In the genomic region with DNA sequence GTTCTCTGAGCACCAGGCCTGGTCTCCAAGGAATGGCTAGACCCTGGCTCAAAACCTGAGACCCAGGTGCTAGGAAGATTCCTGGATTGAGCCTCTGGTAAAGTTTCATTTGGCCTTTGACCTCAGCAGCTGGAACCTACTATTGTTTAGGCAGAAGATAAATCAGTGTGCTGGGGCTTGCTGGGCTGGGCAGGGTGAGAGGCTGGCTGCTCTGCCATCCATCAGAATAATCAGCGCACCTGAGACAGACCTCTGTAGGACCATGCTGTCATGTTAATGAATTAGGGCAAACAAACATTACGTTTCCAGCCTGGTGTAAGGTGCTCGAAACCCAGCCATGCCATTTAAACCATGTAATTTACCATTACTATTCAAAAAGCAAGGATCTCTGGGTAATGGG, we compare ENCODE assay signal across 24 mouse cellular contexts. TPM values are rescaled to one million over a fixed set of nuclear protein-coding genes. Genes with fewer than 3 reads are reported as not detected.
DNase-seq lines count a peak whose midpoint lies in the region; ATAC-seq and TF ChIP-seq lines count a peak whose summit lies in the region.
"Had no signal": no experiment of that assay in that cellular context is flagged by ENCODE, and none has a peak within 500 bp of the region (broad histone marks: within the 10 kb centered on the region; RNA-seq: fewer than 3 reads in every experiment).

No protein-coding gene starts in this region.

- no peak overlapping the region for H3K4me2 ChIP-seq in neural tube, embryonic 11.5 days (ENCODE audit: low read depth)
- H3K4me2 ChIP-seq: forebrain, embryonic 13.5 days; heart, embryonic 11.5 days; heart, embryonic 15.5 days; intestine, embryonic 15.5 days had no signal

- no peak overlapping the region for H3K27ac ChIP-seq in heart, adult 2 months
- no peak overlapping the region for H3K27ac ChIP-seq in neural tube, embryonic 11.5 days (ENCODE audit: low read depth, low read length)
- H3K27ac ChIP-seq: embryonic facial prominence, embryonic 10.5 days; forebrain, embryonic 13.5 days; heart, embryonic 15.5 days; hindbrain, postnatal 0 days; intestine, embryonic 15.5 days had no signal

- intact Hi-C loops in heart, adult 2 months (cut with DNase I), result no loop called here
- intact Hi-C loops in left cerebral cortex, postnatal 36 days (cut with DNase I), result no loop called here

- H3K36me3 ChIP-seq in heart, adult 2 months (ENCODE audit: control insufficient read depth, insufficient read depth, low read length), result no peaks in the 10 kb centered on the region
- H3K36me3 ChIP-seq in neural tube, embryonic 11.5 days (ENCODE audit: control insufficient read depth, insufficient read depth, low read length), result no peaks in the 10 kb centered on the region
- H3K36me3 ChIP-seq: embryonic facial prominence, embryonic 10.5 days; G1E; heart, embryonic 15.5 days; intestine, embryonic 15.5 days had no signal

- WGBS in heart, adult 2 months, result 93% methylated on average over 3 of the region's 3 CpGs
- 44% methylated on average over 3 of the region's 3 CpGs for WGBS in neural tube, embryonic 11.5 days

- TF ChIP-seq CTCF in heart, adult 2 months (IDR thresholded peaks at IDR 0.05), result no peak

- H3K79me2 ChIP-seq in heart, adult 2 months (replicated peaks; ENCODE audit: control insufficient read depth, insufficient read depth, low read length), result no peaks in the 10 kb centered on the region

- no peaks in the 10 kb centered on the region for H3K27me3 ChIP-seq in heart, adult 2 months (ENCODE audit: control insufficient read depth, insufficient read depth, low read length)
- no peaks in the 10 kb centered on the region for H3K27me3 ChIP-seq in neural tube, embryonic 11.5 days (ENCODE audit: control insufficient read depth, insufficient read depth, low read length)
- H3K27me3 ChIP-seq: forebrain, embryonic 13.5 days; intestine, embryonic 15.5 days had no signal

- H3K4me3 ChIP-seq in heart, adult 2 months, result no peak overlapping the region
- H3K4me3 ChIP-seq in neural tube, embryonic 11.5 days (ENCODE audit: low read depth, low read length), result no peak overlapping the region
- H3K4me3 ChIP-seq: embryonic facial prominence, embryonic 10.5 days; forebrain, embryonic 13.5 days; heart, embryonic 15.5 days; intestine, embryonic 15.5 days had no signal

- ATAC-seq in neural tube, embryonic 11.5 days (ENCODE audit: insufficient read depth, low FRiP score, low TSS enrichment), result 0 out of 2 replicates have a peak, but pooled peaks have one; percentile 53
- ATAC-seq: CD4-positive, CD25-positive, alpha-beta regulatory T cell, adult 4 months; forebrain, embryonic 13.5 days; forebrain, postnatal 0 days; hindbrain, postnatal 0 days; intestine, embryonic 15.5 days had no signal

- peaks cover 3% of the 10 kb centered on the region for H3K4me1 ChIP-seq in heart, adult 2 months (ENCODE audit: control insufficient read depth, insufficient read depth, low read length)
- H3K4me1 ChIP-seq in neural tube, embryonic 11.5 days (ENCODE audit: control insufficient read depth, insufficient read depth, low read length), result no peaks in the 10 kb centered on the region
- H3K4me1 ChIP-seq: forebrain, embryonic 13.5 days; intestine, embryonic 15.5 days had no signal

- H3K9ac ChIP-seq in heart, adult 2 months (ENCODE audit: low read depth, low read length), result no peak overlapping the region
- H3K9ac ChIP-seq in neural tube, embryonic 11.5 days (ENCODE audit: low read length), result no peak overlapping the region
- H3K9ac ChIP-seq: forebrain, embryonic 13.5 days; forebrain, postnatal 0 days; heart, embryonic 15.5 days; intestine, embryonic 15.5 days had no signal

- no peak for TF ChIP-seq EP300 in heart, adult 2 months (IDR thresholded peaks at IDR 0.05; ENCODE audit: insufficient read depth, low read depth, low read length)

- no peak for TF ChIP-seq POLR2A in heart, adult 2 months (IDR thresholded peaks at IDR 0.05; ENCODE audit: insufficient read depth, low read depth, low read length)

- DNase-seq in heart, adult 11 months, result peak; percentile 53
- DNase-seq in heart, adult 2 months, result no peak
- DNase-seq in neural tube, embryonic 11.5 days (ENCODE audit: low spot score), result peak; percentile 40
- DNase-seq in neural tube, embryonic 10.5 days (ENCODE audit: extremely low spot score, low spot score), result no peak
- peak; percentile 14 for DNase-seq in forelimb bud, embryonic 11.5 days (ENCODE audit: low read depth, low spot score)
- DNase-seq in left cerebral cortex, adult 9 months (ENCODE audit: low spot score in 2 of 2), result no peak
- no peak for DNase-seq in left cerebral cortex, postnatal 36 days (ENCODE audit: low spot score in 2 of 2)
- DNase-seq: adrenal gland, adult 8-10 months; adrenal gland, postnatal 36 days; B cell, adult 2 months; cerebellum, adult 2 months; cerebellum, postnatal 10 days; forebrain, postnatal 0 days; gastrocnemius, postnatal 36 days; heart, adult 18-20 months; heart, postnatal 14 days had no signal

- H3K9me3 ChIP-seq in neural tube, embryonic 11.5 days (ENCODE audit: control insufficient read depth, low read length), result no peaks in the 10 kb centered on the region
- H3K9me3 ChIP-seq: embryonic facial prominence, embryonic 10.5 days; forebrain, embryonic 13.5 days; G1E; heart, embryonic 15.5 days; intestine, embryonic 15.5 days had no signal

RNA-seq across cellular contexts. Expression of a gene that starts 33.3 kb away (rescaled TPM):
- total RNA-seq in heart, adult 2 months (2021), result 10 to 100 TPM; 14.8 to 17.1 TPM
- 7.5 and 10.7 TPM in 2 replicates for polyA plus RNA-seq in heart, adult 2 months (2012; rRNA removed)
- 8.6 and 12.2 TPM in 2 replicates for polyA plus RNA-seq in neural tube, embryonic 11.5 days (2014; fragmentation: Nextera tagmentation; extraction: Ambion mirVana)
- total RNA-seq in left cerebral cortex, postnatal 36 days (2021), result 10 to 100 TPM; 13.5 to 21.5 TPM
- polyA plus RNA-seq: G1E had no signal

RNA-seq across cellular contexts. Expression of a gene that starts 34.8 kb away (rescaled TPM):
- 1 to 10 TPM in 1 of 2 experiments, under 1 TPM in 1; 0.55 to 1.2 TPM for total RNA-seq in heart, adult 2 months (2021)
- polyA plus RNA-seq in heart, adult 2 months (2012; rRNA removed), result 1.3 and 1.5 TPM in 2 replicates
- polyA plus RNA-seq in neural tube, embryonic 11.5 days (2014; fragmentation: Nextera tagmentation; extraction: Ambion mirVana), result 0.28 and 0.38 TPM in 2 replicates
- total RNA-seq in left cerebral cortex, postnatal 36 days (2021), result 1 to 10 TPM; 1.2 to 1.8 TPM
- polyA plus RNA-seq: G1E had no signal

Comparison
In these comparisons a context has a peak if more than half of its experiments do, and no peak if none do; other contexts are left out.
1. DNase-seq: peak in heart, adult 11 months (single experiment), neural tube, embryonic 11.5 days (single experiment) and forelimb bud, embryonic 11.5 days (single experiment); none in heart, adult 2 months (0 of 2), neural tube, embryonic 10.5 days (single experiment), left cerebral cortex, adult 9 months (0 of 2) and left cerebral cortex, postnatal 36 days (0 of 2).